Mouse (Mus musculus): ENCODE data around the gene Slain1.

Slain1 gene

DNA sequence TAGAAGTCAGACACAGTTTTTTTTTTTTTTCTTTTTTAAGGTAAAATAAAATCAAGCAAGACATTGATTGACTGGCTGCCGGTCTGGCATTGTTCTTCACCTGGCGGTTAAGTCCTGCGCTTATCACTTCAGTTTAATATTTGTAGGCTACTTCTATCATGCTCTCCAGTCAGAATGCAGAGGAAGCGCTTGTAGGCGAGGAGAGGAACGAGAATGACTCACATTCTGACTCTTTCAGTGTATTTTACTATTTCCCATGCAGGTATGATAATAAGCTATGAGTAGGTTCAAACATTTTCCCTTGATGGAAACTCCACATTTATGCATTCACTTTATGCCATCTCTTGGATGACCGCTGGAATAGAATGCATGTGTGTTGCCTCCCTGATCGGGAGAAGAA is 17.0 kb downstream of the Slain1 start:
- DNase-seq: no peak

DNA sequence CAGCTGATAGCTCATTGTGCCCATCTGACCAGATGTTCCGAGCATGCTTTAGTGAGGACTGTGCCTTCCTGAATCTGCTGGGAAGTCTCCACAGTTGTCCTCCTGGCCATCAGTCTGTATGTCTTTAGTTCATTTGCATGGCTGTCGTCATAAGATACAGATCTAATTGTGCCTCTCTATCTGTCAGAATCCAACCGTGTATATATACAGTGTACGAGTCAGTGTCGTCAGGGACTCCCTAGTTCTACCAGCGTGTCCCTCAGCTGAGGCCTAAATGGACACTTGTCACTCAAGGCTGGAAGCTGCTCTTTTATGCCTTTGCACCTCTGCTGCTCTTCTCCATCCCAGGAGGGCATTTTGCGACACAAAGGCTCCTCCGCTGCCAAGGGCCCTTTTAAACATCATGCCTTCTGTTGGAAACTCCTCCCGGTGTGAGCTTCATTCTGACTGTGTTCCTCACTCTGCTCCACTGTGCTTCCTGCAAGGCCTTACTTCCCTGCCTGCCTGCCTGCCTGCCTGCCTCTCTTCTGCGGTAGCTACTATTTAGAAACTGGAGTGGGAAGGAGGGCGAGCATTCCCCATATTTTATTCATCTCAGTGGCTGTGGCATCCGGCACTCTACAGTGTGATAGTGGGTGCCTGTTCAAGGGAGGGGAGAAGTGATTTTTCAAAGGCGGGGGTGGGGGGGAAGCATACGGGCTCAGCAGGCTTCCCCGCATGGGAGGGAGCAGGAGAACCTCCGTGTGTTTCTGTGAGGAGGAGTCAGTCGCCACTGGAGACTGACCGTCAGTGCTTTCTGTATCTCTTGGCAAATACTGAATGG is 29.6 kb downstream of the Slain1 start:
- no peak for DNase-seq

DNA sequence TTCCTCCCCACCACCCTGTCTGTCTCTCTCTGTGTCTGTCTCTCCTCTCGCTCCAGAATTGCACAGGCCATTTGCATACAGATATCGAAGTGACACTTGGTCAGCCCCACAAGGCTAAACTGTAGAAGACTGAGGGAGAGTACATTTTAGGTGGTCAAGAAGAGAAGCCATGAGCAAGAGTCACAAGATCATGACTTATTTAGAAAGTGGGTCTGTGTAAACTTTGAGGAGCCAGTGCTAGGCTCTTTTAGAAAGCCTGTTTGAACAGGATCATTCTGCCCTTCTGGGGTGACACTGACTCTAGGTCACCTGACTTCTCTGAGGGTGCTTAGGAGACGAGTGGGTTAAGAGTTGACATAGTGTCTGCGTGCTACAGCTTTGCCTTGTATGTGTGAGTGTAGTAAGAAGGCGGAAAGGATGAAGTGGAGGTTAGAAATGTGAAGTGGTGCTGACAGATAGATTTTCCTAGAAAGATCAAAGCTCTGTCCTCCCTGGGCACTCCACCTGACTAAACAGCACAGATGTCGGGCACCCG is 30.3 kb downstream of the Slain1 start:
- no peak for DNase-seq

DNA sequence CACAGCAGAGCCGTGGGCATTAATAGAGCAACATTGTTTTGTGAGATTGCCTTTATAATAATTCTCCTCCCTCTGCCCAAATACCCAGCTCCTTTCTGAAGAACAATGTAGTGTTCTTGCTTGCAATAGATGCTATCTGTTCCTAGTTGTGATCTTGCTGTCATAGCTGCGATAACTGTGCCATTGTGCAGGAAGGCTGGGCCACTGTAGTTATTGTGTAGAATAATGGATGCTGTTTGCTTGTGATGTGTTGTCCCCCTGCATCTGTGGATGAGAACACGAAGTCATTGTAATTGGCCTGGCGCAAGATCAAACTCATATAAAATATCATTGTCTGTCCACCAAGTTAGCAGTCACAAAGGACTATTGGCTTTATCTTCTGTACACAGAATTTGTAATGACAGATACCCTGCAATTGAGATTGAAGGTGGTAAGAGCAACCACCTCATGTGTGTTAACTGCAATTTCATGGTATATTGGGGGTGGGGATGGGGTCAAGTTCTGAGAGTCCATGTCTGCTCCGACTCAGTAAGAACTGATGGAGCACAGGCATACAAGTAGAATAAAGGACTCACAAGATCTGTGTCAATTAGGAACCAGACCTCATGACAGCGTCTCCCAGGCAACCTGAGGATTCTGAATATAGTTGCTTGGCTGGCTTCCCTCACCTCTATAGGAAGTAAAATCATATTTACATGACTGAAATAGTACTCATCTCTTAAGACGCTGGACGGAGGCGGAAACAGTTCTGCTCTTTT is 32.8 kb downstream of the Slain1 start:
- DNase-seq: no peak

DNA sequence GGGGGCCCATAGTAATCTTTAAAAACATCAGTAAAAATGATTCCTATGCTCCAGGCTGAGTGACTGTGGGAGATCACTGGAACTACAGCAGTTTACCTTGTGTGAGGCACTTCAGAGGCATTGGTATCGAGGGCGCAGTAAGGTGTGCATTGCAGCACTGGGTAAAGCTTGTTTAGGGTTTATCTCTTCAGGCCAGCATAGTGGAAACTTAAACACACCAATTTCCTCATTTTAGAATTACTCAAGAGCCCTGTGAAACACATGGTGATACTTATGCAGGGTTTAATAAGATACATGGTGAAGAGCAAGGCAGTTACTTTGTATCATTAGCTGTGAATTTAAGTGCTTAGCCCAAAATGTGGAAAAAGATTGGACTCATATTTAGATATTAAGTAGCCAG is 37.0 kb downstream of the Slain1 start:
- no peak for DNase-seq

DNA sequence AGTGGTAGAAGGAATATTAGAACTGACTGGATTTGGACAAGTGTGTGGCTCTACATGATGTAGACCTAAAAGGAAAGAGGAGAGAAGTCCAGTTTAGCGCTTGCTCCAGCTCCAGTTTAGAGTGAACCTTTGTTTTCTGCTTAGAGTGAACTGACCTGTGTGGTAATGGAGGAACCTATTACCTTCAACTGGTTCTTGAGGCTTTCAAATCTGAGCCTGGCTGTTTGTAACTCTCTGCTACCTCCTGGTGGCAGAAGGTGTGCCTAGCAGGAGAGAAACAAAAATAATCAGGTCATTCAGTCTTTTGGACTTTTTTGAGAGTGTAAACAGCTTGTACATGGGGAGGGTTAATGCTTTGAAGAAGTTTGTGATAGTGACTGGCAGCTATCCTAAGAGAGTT is 44.3 kb downstream of the Slain1 start:
- DNase-seq: peak; percentile 36 to 49

DNA sequence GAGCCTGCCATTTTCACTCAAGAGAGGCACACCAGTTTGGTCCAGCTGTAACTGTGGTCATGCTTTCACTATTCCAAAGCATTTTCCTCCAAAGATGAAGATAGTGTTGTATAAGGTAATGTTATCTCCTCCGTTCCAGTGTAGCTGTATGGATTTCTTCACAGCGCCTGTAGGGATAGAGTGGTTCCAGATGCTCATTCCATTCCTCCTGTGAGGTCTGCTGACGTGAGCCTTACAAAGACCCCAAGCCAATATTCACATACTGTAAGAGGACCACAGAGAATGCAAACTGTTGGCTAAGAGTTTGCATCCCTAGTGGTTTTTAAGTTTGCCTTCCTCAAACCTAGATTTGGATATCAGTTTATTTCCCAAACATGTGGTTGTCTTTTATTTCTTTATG is 45.6 kb downstream of the Slain1 start:
- DNase-seq: no peak

DNA sequence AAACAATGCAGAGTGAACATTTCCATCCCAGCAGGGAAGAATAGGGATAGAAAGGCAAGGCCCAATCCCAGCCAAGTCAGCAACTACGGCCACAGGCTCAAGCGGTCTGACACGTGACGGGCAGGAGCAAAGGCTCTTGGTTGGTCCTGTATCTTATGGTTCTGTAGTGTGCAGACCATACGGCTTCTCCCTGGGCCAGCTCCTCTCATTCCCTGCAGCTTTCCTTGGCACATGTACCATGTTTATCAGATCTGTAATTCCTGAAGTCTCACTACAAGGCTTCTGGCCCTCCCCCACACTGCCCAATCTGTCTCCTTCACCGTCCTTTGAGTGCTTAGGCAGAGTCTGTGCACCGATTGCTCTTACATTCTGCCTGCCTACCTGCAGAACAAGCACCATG is 47.1 kb downstream of the Slain1 start:
- DNase-seq: no peak

DNA sequence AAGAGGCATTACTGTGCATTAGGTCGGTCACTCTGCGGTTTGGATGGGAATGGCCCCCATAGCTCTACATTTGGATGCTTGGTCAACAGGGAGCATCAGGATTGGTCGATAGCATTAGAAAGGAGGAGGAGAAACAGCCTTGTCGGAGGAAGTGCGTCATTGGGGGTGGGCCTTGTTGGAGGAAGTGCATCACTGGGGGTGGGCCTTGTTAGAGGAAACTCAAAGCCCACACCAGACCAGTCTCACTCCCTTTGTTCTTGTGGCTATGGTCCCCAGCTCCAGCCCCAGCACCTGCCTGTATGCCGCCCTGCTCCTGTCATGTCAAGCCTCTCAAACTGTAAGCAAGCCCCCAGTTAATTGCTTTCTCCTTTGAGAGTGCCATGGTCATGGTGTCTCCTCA is 49.3 kb downstream of the Slain1 start:
- no peak for DNase-seq

DNA sequence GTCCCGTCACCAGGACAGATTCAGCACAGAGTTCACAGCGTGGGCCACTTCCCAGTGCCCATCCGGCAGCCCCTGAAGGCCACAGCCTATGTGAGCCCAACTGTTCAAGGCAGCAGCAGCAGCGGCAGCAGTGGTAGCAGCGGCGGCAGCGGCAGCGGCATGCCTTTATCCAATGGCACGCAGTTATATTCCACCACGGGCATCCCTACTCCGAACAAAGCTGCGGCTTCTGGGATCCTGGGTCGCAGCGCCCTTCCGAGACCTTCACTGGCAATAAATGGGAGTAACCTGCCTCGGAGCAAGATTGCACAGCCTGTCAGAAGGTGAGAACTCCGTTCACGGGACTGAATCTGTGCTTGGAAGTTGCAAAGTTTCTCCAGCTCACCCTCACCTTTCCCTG is 52.5 kb downstream of the Slain1 start:
- DNase-seq: no peak

DNA sequence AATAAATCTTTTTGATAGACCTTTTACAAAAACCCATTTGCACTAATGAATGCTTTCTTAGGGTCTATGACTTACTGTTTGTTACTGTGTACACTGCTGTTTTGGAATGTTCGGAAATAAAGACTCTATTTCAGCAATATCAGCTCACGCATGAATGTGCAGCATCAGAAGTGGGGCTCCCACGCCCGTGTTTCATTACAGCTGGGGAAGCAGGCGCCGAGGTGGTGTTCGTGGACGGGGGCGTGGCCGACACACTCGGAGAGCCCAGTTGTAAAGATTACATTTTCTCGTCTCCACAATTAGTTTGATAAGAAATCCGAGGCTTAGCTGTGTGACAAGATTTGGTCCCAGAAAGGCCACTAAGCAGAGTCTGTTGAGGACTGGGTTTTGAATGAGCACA is 54.7 kb downstream of the Slain1 start:
- no peak for DNase-seq

DNA sequence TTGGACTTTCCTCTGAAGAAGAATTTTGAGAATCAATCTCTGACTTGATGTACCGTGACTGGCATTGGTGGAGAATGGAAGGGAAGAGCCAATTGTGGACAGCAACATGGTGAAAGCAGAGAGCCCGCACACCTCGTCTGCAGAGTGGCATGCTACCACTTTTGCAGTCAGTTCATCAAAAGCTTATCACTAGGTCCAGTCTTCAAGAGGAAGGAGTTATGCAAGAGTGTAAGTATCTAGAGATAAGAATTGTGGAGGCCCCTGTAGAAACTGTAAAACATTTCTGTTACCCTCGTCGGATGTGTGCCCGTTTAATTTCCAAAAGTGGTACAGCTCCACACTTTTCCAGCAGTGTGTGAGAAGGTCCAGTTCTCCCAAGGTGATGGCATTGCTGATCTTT is 56.3 kb downstream of the Slain1 start:
- DNase-seq: no peak

DNA sequence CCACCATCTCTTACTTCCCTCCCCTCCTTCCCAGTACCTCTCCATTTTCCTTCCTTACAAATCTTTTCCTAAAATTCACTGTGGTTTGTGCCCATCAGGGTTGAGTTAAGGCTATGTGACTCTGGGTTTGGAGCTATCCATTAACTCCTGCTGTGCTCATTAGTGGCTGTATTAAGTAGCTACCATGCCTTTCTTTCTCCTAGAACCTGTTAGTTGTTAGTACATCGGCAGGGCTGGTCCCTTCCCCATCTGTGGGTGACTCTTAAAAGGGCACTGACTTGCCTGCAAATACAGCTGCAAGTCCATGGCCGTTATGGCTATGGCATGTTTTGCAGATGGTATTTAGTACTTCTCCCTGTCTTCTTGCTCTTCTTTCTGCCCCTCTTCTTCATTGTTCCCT is 58.6 kb downstream of the Slain1 start:
- no peak for DNase-seq

DNA sequence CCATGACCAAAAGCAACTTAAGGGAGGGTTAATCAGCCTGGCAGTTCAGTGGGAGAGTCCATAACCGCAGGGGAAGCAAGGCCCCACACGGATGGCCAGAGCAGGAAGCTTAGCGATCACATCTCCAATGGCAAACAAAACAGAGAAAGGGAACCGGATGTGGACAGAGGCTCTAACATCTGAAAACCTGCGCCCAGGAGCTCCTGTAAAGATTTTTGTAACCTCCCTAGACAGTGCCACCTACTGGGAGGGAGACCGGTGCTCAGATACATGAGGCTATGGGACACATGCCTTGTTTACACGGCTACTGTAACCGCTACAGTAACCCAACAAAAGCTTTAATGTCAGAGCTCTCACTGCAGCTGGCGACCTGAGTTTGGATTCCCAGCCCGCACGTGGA is 59.2 kb downstream of the Slain1 start:
- no peak for DNase-seq

DNA sequence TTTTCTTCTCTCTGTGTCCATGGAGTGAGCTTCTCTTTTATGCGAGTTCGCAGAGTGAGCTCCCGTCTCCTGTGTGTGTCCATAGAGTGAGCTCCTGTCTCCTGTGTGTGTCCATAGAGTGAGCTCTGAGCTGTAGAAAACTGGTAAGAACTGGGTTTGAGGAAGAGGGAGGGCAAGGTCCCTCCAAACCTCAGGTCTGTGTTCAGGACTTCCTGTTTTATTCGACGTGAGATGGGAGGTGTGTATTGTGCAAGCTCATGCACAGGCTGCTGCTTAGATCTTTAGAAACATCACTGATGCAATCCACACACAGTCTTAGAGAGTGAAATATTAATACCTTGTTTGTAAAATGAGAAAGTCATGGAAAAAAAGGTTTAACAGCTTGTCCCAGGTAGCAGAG is 63.0 kb downstream of the Slain1 start:
- no peak for DNase-seq

DNA sequence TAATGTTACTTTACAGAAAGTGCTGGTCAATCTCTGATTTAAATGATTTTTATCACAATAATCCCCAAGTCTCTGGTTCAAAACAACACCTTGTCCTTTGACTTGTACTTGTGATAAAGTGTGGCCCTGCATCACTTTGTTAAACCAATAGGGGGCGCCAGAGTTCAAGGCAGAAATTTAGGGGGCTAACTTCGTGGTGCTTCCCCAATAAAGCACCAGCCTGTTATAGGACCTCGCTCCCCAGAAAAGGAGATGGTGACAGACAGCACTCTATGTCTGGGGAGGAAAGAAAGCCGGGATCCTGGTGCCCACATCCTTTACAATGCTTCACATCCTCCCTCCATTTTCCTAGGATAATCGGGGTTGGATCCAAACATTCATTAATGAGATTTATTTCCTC is 67.5 kb downstream of the Slain1 start:
- DNase-seq: peak; percentile 35

DNA sequence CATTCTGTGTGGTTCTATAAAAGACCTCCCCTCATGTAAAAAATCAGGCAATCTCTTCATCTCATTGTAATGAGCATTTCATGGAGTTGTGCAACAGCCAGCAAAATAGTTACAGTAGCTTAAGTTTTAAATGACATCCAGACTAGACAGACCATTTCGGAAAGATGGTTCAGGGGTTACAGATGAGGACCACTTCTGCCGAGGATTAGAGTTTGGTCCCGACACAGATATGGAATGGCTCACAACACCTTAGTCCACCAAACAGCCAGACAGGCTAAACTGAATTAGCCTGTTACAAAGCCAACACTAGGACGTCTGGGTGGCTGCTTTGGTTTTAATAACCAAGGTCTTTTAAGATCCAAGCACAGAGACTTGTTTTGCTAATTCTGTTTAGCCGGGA is 68.0 kb downstream of the Slain1 start:
- no peak for DNase-seq

DNA sequence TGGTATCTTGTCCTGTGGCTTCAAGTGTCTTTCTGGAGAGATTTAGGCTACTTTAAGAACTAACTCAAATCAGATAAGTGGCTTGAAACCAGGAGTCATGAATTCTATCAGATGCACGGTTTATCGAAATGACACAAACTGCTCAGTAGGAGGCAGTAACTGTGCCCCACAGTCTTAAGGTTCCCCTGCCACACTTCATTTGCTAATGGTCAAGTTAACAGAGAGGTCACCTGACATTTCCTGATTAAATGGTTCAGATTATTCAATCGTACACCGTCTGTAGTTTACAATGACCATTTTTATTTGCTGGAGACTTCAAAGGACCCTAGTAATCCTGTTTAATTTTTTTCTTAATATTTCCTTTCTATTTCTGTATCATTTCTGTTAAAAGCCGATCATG is 68.4 kb downstream of the Slain1 start:
- no peak for DNase-seq

DNA sequence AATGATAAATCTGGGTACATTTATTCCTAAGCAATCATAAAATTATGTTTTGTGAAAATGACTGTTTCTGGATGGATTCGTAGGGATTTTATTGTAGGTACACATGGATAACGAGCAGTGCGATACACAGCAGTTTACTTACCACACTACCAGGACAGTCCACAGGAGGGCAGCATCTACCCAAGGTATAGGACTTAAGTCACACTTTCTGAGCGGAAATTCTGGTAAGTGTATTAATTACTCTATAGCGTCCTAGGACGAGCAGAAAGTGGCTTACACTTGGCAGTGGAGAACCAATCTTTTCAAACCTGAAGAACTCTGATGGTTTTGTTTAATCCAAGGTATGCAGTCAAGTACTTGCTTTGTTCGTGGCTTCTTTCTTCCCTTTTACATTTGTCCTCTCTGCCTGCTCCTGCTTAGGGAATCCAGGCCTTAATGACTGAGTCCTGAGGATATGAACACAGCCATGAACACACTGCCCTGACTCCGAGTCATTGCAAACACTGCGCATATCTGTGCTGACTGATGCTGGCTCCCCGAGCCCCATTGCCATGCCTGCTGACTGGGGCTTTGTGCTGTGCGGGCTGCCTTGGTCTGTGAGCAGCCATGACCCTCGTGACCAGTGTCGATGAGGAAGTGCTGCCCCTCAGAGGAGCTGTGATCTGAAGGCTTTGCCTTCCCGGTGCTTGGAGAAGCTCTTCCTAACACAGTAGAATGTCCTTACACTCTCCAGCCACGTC is 69.0 kb downstream of the Slain1 start:
- peak; percentile 64 to 76 for DNase-seq

DNA sequence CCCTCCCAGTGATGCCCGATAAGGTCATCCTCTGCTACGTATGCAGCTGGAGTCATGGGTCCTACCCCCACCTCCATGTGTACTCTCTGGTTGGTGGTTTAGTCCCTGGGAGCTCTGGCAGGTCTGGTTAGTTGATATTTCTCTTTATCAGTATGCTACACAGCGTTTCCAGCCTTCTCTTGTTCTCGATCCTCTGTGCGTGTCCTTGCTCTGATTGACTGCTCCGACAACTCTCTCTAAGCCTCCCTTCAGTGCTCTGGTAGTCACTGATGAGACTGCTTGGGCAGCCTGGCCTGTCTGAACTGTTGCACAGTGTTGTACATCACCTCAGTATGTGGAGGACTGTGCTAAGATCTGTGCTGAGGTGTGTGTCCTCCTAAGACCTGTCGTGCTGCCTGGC is 70.1 kb downstream of the Slain1 start:
- no peak for DNase-seq

DNA sequence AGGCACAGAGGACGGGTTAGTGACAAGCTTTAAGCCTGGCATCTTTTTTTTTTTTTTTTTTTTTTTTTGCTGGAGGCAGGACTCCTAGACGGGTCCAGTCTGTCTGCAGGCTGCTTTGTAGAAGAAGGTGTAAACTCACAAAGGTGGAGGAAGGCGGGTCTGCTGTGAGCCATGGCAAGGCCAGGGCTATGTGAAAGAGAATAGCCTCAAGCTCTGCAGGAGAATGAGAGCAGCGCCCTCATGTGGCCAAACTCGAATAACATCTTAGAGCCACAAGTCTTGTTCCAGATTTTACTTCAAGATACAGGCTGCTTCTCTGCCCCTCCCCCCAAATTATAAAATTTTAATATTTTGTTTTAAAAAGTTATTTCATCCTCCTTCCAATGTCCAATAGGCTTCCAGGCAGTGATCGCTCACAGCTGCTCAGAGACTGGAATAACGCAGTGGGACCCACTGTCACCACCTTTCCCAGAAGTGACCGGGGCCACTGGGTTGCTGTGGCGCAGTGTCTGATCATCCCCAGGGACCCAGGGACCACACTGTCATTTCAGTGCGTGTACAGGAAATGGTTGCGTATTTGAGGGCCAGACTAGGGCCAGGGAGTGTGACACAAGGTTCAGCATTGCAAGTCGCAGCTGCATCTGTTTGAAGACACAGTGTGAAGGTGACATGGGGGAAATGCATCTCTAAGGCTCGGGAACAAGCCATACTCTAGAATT is 70.8 kb downstream of the Slain1 start:
- peak; percentile 37 to 39 for DNase-seq

DNA sequence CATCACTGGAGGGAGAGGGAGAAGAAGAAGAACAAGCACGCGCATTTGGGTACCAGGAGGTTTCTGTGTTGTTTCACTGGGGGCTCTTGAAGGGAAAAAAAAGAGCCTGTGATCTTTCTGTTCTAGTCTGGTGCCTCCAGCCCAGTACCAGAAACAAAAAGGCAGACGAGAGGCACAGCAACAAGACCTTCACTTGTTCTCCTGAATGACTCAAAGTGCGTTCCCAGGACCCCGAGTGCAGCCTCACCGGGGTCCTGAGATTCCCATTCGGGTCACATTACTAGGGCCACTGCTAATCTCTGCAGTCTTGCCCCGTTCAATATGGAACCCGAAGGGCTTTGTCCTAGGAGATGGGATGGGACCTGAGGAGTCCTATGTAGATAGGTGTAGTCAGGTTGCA is 73.3 kb downstream of the Slain1 start:
- DNase-seq: no peak

DNA sequence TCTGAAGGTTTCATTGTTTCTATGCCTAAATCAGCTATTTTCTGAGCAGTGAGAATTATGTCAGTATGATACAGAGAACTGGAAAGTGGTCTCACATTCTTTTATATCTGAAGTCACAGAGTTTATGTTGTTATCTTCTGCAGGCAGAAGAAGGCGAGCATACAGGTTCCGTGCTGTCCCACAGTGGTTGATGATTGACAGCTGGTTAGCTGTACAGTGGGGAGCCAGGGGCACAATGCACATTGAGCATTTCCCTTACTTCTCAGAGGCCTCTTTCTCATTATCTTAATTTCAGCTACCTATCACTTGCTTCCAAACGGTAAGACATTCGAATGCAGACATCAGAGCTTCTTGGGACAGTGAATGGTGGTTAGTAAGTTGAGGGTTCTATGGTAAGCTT is 73.8 kb downstream of the Slain1 start:
- DNase-seq: no peak
